ENCODE assay signal across 17 mouse cellular contexts in genomic region chr4:151713714-151714113, GRCm38 (mm10).
A peak's percentile ranks its signal among the peaks of the same experiment; 100 is the strongest.
DNase-seq lines count a peak whose midpoint lies in the region; ATAC-seq and TF ChIP-seq lines count a peak whose summit lies in the region.
"Had no signal": no experiment of that assay in that cellular context is flagged by ENCODE, and none has a peak within 500 bp of the region (broad histone marks: within the 10 kb centered on the region; RNA-seq: fewer than 3 reads in every experiment).

No protein-coding gene starts in this region.

- H3K9me3 ChIP-seq in midbrain, embryonic 13.5 days: no peaks in the 10 kb centered on the region
- no peaks in the 10 kb centered on the region for H3K9me3 ChIP-seq in midbrain, postnatal 0 days (ENCODE audit: low read length)
- H3K9me3 ChIP-seq in midbrain, embryonic 16.5 days (replicated peaks; ENCODE audit: control insufficient read depth, low read length, poor library complexity, severe bottlenecking): no peaks in the 10 kb centered on the region
- H3K9me3 ChIP-seq: embryonic facial prominence, embryonic 13.5 days; forebrain, embryonic 12.5 days; heart, embryonic 15.5 days; intestine, embryonic 15.5 days had no signal

- H3K27me3 ChIP-seq in midbrain, embryonic 13.5 days: no peaks in the 10 kb centered on the region
- H3K27me3 ChIP-seq in midbrain, postnatal 0 days (ENCODE audit: insufficient read depth, low read length): no peaks in the 10 kb centered on the region
- H3K27me3 ChIP-seq in midbrain, embryonic 16.5 days (ENCODE audit: control insufficient read depth, insufficient read depth, low read depth, low read length): no peaks in the 10 kb centered on the region
- H3K27me3 ChIP-seq: embryonic facial prominence, embryonic 13.5 days; forebrain, embryonic 12.5 days; heart, embryonic 15.5 days; intestine, embryonic 15.5 days had no signal

- H3K4me2 ChIP-seq in midbrain, embryonic 13.5 days (replicated peaks): no peak overlapping the region
- H3K4me2 ChIP-seq in midbrain, postnatal 0 days (ENCODE audit: low read depth, low read length, poor library complexity, severe bottlenecking): no peak overlapping the region
- H3K4me2 ChIP-seq in midbrain, embryonic 16.5 days (ENCODE audit: low read length): no peak overlapping the region
- H3K4me2 ChIP-seq: embryonic facial prominence, embryonic 13.5 days; forebrain, embryonic 12.5 days; heart, embryonic 11.5 days; heart, embryonic 15.5 days; intestine, embryonic 15.5 days had no signal

- TF ChIP-seq CTCF in midbrain, postnatal 0 days (IDR thresholded peaks at IDR 0.05): no peak

- 0 out of 2 replicates have a peak overlapping the region, but pooled peaks have one; percentile 69 for H3K27ac ChIP-seq in midbrain, embryonic 13.5 days
- H3K27ac ChIP-seq in midbrain, postnatal 0 days (ENCODE audit: low read depth, low read length): no peak overlapping the region
- 0 out of 2 replicates have a peak overlapping the region, but pooled peaks have one; percentile 6 for H3K27ac ChIP-seq in midbrain, embryonic 16.5 days (ENCODE audit: low read length)
- H3K27ac ChIP-seq: embryonic facial prominence, embryonic 13.5 days; forebrain, embryonic 12.5 days; heart, adult 2 months; heart, embryonic 15.5 days; intestine, embryonic 15.5 days had no signal

- 84% methylated on average over 6 of the region's 6 CpGs for WGBS in midbrain, embryonic 13.5 days
- 91% methylated on average over 6 of the region's 6 CpGs for WGBS in midbrain, postnatal 0 days
- WGBS in midbrain, embryonic 16.5 days: 87% methylated on average over 6 of the region's 6 CpGs

- intact Hi-C loops in heart, postnatal 36 days (cut with DNase I): no loop called here

- peak; percentile 91 for DNase-seq in heart, adult 11 months
- no peak for DNase-seq in heart, postnatal 36 days
- DNase-seq in midbrain, postnatal 0 days (ENCODE audit: low spot score): no peak
- peak; percentile 11 for DNase-seq in adrenal gland, postnatal 25 days
- DNase-seq: cerebellum, adult 18-20 months; cerebellum, adult 9-11 months; cerebellum, postnatal 36 days; gastrocnemius, postnatal 10 days; heart, adult 2 months had no signal

- ATAC-seq in midbrain, embryonic 13.5 days: no peak
- no peak for ATAC-seq in midbrain, postnatal 0 days (ENCODE audit: low FRiP score)
- ATAC-seq in midbrain, embryonic 16.5 days: no peak
- ATAC-seq: forebrain, embryonic 16.5 days; intestine, embryonic 15.5 days had no signal

- H3K36me3 ChIP-seq in midbrain, embryonic 13.5 days: no peaks in the 10 kb centered on the region
- no peaks in the 10 kb centered on the region for H3K36me3 ChIP-seq in midbrain, postnatal 0 days (ENCODE audit: insufficient read depth, low read length)
- no peaks in the 10 kb centered on the region for H3K36me3 ChIP-seq in midbrain, embryonic 16.5 days (ENCODE audit: control insufficient read depth, insufficient read depth, low read length)
- H3K36me3 ChIP-seq: embryonic facial prominence, embryonic 13.5 days; forebrain, embryonic 12.5 days; heart, embryonic 15.5 days; intestine, embryonic 15.5 days had no signal

- H3K4me3 ChIP-seq in midbrain, embryonic 13.5 days (replicated peaks): no peak overlapping the region
- no peak overlapping the region for H3K4me3 ChIP-seq in midbrain, postnatal 0 days (ENCODE audit: low read depth, low read length)
- H3K4me3 ChIP-seq in midbrain, embryonic 16.5 days (ENCODE audit: low read depth, low read length): no peak overlapping the region
- H3K4me3 ChIP-seq: embryonic facial prominence, embryonic 13.5 days; forebrain, embryonic 12.5 days; heart, adult 2 months; heart, embryonic 15.5 days; intestine, embryonic 15.5 days had no signal

- peaks cover 48% of the 10 kb centered on the region for H3K4me1 ChIP-seq in midbrain, embryonic 13.5 days (replicated peaks)
- H3K4me1 ChIP-seq in midbrain, postnatal 0 days (ENCODE audit: insufficient read depth, low read length): peaks cover 7% of the 10 kb centered on the region; the same call in 1 of the 2 replicates
- H3K4me1 ChIP-seq in midbrain, embryonic 16.5 days (ENCODE audit: control insufficient read depth, insufficient read depth, low read length): peaks cover 15% of the 10 kb centered on the region

- H3K9ac ChIP-seq in midbrain, embryonic 13.5 days (replicated peaks): peak overlapping the region; percentile 14; the same call in 1 of the 2 replicates
- H3K9ac ChIP-seq in midbrain, postnatal 0 days (replicated peaks; ENCODE audit: low read length, poor library complexity, severe bottlenecking): no peak overlapping the region
- H3K9ac ChIP-seq in midbrain, embryonic 16.5 days (ENCODE audit: low read depth, low read length): no peak overlapping the region
- H3K9ac ChIP-seq: embryonic facial prominence, embryonic 13.5 days; forebrain, embryonic 12.5 days; heart, embryonic 15.5 days; intestine, embryonic 15.5 days had no signal

Comparison
In these comparisons a context has a peak if more than half of its experiments do, and no peak if none do; other contexts are left out.
1. DNase-seq: peak in heart, adult 11 months (single experiment) and adrenal gland, postnatal 25 days (single experiment); none in heart, postnatal 36 days (0 of 2) and midbrain, postnatal 0 days (single experiment).